Mouse (Mus musculus) ES-E14 (cell line): ENCODE results near the gene Carmil1.

Source experiments
- MAFK ChIP-seq: IDR thresholded peaks from 2 replicates; pipeline ENCODE4 v1.6.1; 2014; ENCODE audit warnings: mild to moderate bottlenecking, low read depth, low read length, inconsistent platforms; ENCODE audit not compliant: insufficient read depth
- ZC3H11A ChIP-seq: IDR thresholded peaks from 2 replicates; pipeline ENCODE4 v1.6.1; 2012; ENCODE audit warnings: low read depth, mild to moderate bottlenecking, inconsistent platforms, low read length, borderline replicate concordance

GRCm38 (mm10) chr13:24092073-24092472 lies 188.5 kb downstream of the Carmil1 start:
- TF ChIP-seq MAFK (no peak), ZC3H11A (no peak)
